ENCODE assay signal across 8 mouse cellular contexts in the genomic region with DNA sequence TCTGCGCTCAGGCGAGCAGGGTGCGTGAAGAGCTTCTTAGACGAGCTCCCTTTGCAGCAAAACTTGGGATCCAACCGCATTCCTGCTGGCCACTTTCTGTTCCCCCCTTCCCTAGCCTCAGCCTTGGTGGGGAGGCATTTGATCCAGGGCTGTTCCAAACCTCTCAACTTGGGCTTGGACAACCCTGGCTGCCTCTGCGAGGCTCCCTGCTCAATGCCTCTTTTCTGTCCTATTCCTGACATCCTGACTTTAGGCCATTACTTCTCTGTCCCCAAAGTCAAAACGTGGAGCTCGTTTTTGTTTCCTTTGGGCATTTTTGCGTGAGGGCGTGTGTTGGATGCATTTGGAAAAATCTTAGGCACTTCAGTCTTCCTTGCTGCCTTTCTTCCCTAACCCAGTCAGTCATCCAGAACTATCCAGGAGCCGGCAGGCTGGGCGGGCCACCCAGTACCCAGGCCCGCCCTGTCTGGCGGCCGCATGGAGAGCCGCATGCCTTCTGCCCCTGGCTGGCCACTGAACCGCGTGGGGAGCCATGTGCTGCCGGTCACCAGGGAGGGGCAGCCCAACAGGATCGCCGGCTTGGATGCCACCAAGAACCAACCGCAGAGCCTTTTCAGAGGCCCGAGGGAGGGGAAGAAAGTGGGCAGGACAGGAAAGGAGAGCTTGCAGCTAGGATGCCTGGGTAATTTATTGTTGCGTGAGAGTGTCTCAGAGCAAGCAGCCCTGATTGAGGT. TPM values are rescaled to one million over a fixed set of nuclear protein-coding genes. Genes with fewer than 3 reads are reported as not detected.
DNase-seq lines count a peak whose midpoint lies in the region; ATAC-seq and TF ChIP-seq lines count a peak whose summit lies in the region.

No protein-coding gene starts in this region.

- WGBS in cerebellum, adult 2 months: 32% methylated on average over 24 of the region's 24 CpGs
- 30% methylated on average over 24 of the region's 24 CpGs for WGBS in hindbrain, embryonic 10.5 days
- 29% methylated on average over 24 of the region's 24 CpGs for WGBS in lung, embryonic 14.5 days
- WGBS in neural tube, embryonic 14.5 days: 41% methylated on average over 24 of the region's 24 CpGs

- no peaks in the 10 kb centered on the region for H3K36me3 ChIP-seq in hindbrain, embryonic 10.5 days
- H3K36me3 ChIP-seq in lung, embryonic 14.5 days (ENCODE audit: insufficient read depth): no peaks in the 10 kb centered on the region
- no peaks in the 10 kb centered on the region for H3K36me3 ChIP-seq in neural tube, embryonic 14.5 days (ENCODE audit: control insufficient read depth, insufficient read depth, low read length)

- no peaks in the 10 kb centered on the region for H3K9me3 ChIP-seq in hindbrain, embryonic 10.5 days
- no peaks in the 10 kb centered on the region for H3K9me3 ChIP-seq in lung, embryonic 14.5 days (ENCODE audit: low read depth, low read length)
- H3K9me3 ChIP-seq in neural tube, embryonic 14.5 days (ENCODE audit: control insufficient read depth, low read length): no peaks in the 10 kb centered on the region

- no peak for TF ChIP-seq POLR2A in cerebellum, adult 2 months (IDR thresholded peaks at IDR 0.05; ENCODE audit: borderline replicate concordance, insufficient read depth, low read length)

- no peak for TF ChIP-seq CTCF in cerebellum, adult 2 months (IDR thresholded peaks at IDR 0.05; ENCODE audit: borderline replicate concordance, insufficient read depth, low read depth, low read length)
- no peak for TF ChIP-seq CTCF in lung, embryonic 14.5 days (IDR thresholded peaks at IDR 0.05; ENCODE audit: low read depth)

- peak overlapping the region; percentile 40 for H3K4me2 ChIP-seq in lung, embryonic 14.5 days
- peak overlapping the region; percentile 18; the same call in 1 of the 2 replicates for H3K4me2 ChIP-seq in neural tube, embryonic 14.5 days (ENCODE audit: low read depth, low read length)

- H3K27me3 ChIP-seq in cerebellum, adult 2 months (ENCODE audit: control insufficient read depth, insufficient read depth, low read length): no peaks in the 10 kb centered on the region
- peaks cover 83% of the 10 kb centered on the region for H3K27me3 ChIP-seq in hindbrain, embryonic 10.5 days (ENCODE audit: insufficient read depth, poor library complexity, severe bottlenecking)
- no peaks in the 10 kb centered on the region for H3K27me3 ChIP-seq in lung, embryonic 14.5 days (ENCODE audit: insufficient read depth, low read length)
- no peaks in the 10 kb centered on the region for H3K27me3 ChIP-seq in neural tube, embryonic 14.5 days (ENCODE audit: control insufficient read depth, insufficient read depth, low read length)

- peak overlapping the region; percentile 47 for H3K9ac ChIP-seq in lung, embryonic 14.5 days
- no peak overlapping the region for H3K9ac ChIP-seq in neural tube, embryonic 14.5 days (replicated peaks; ENCODE audit: low read depth, low read length)

- no peak overlapping the region for H3K4me3 ChIP-seq in cerebellum, adult 2 months (replicated peaks; ENCODE audit: insufficient read depth, low read depth, low read length)
- H3K4me3 ChIP-seq in hindbrain, embryonic 10.5 days: 0 out of 2 replicates have a peak overlapping the region, but pooled peaks have one; percentile 16
- H3K4me3 ChIP-seq in lung, embryonic 14.5 days (ENCODE audit: low read depth, low read length): 0 out of 2 replicates have a peak overlapping the region, but pooled peaks have one; percentile 11
- H3K4me3 ChIP-seq in neural tube, embryonic 14.5 days (ENCODE audit: low read depth, low read length): no peak overlapping the region

- ATAC-seq in lung, embryonic 14.5 days (ENCODE audit: insufficient read depth): peak; percentile 88
- peak; percentile 57; the same call in 1 of the 2 replicates for ATAC-seq in neural tube, embryonic 14.5 days (ENCODE audit: low read depth)
- ATAC-seq in erythroblast, adult 5-6 weeks (replicated peaks; ENCODE audit: low FRiP score, poor library complexity, severe bottlenecking): no peak

- no peak overlapping the region for H3K27ac ChIP-seq in cerebellum, adult 2 months (ENCODE audit: insufficient read depth, low read length)
- H3K27ac ChIP-seq in hindbrain, embryonic 10.5 days: peak overlapping the region; percentile 75
- H3K27ac ChIP-seq in lung, embryonic 14.5 days (ENCODE audit: low read depth): peak overlapping the region; percentile 10; the same call in 1 of the 2 replicates
- no peak overlapping the region for H3K27ac ChIP-seq in neural tube, embryonic 14.5 days (ENCODE audit: low read depth, low read length)

- DNase-seq in Muller cell, postnatal 12 days (ENCODE audit: inconsistent ontology term): peak; percentile 90
- peak; percentile 40 to 57 for DNase-seq in cerebellum, adult 2 months
- DNase-seq in frontal cortex, postnatal 14 days (ENCODE audit: low spot score in 2 of 2): peak; percentile 9 to 13
- peak; percentile 28 for DNase-seq in hindbrain, embryonic 10.5 days (ENCODE audit: low spot score)
- peak; percentile 67 for DNase-seq in layer of hippocampus, adult 9-11 months
- DNase-seq in lung, embryonic 14.5 days: peak; percentile 56

- H3K4me1 ChIP-seq in cerebellum, adult 2 months (ENCODE audit: control insufficient read depth, insufficient read depth, low read length): peaks cover 4% of the 10 kb centered on the region; the same call in 1 of the 2 replicates
- peaks cover 35% of the 10 kb centered on the region for H3K4me1 ChIP-seq in hindbrain, embryonic 10.5 days (replicated peaks)
- no peaks in the 10 kb centered on the region for H3K4me1 ChIP-seq in lung, embryonic 14.5 days (ENCODE audit: insufficient read depth)
- no peaks in the 10 kb centered on the region for H3K4me1 ChIP-seq in neural tube, embryonic 14.5 days (ENCODE audit: control insufficient read depth, insufficient read depth, low read length)

RNA-seq across cellular contexts. Expression of a gene that starts 54.5 kb away (rescaled TPM):
- polyA plus RNA-seq in cerebellum, adult 2 months (2012; rRNA removed): 48.9 and 52.2 TPM in 2 replicates
- 82.8 and 83.3 TPM in 2 replicates for polyA plus RNA-seq in hindbrain, embryonic 10.5 days (2016; fragmentation: Nextera tagmentation; extraction: Ambion mirVana)
- 48.7 and 49.6 TPM in 2 replicates for polyA plus RNA-seq in lung, embryonic 14.5 days (2014; fragmentation: Nextera tagmentation; extraction: Ambion mirVana)
- polyA plus RNA-seq in neural tube, embryonic 14.5 days (2014; fragmentation: Nextera tagmentation; extraction: Ambion mirVana): 89.1 and 98.9 TPM in 2 replicates
- 13.8 and 14.8 TPM in 2 replicates for total RNA-seq in erythroblast, adult 5-6 weeks (2015; ENCODE audit: low replicate concordance)
- 9.0 and 10.5 TPM in 2 replicates for total RNA-seq in erythroblast, adult 5-6 weeks (2017; ENCODE audit: low replicate concordance)

Comparison
In these comparisons a context has a peak if more than half of its experiments do, and no peak if none do; other contexts are left out.
1. DNase-seq: peak in every context shown above with its lines; median percentile 90 in Muller cell, postnatal 12 days; 67 in layer of hippocampus, adult 9-11 months; 56 in lung, embryonic 14.5 days; 48 in cerebellum, adult 2 months; 28 in hindbrain, embryonic 10.5 days; 11 in frontal cortex, postnatal 14 days.
2. H3K27ac ChIP-seq: peak in hindbrain, embryonic 10.5 days (single experiment) and lung, embryonic 14.5 days (single experiment); none in cerebellum, adult 2 months (single experiment) and neural tube, embryonic 14.5 days (single experiment).
3. H3K4me3 ChIP-seq: peak in hindbrain, embryonic 10.5 days (single experiment) and lung, embryonic 14.5 days (single experiment); none in cerebellum, adult 2 months (single experiment) and neural tube, embryonic 14.5 days (single experiment).